16 mouse cellular contexts compared by ENCODE assay signal in the genomic region with DNA sequence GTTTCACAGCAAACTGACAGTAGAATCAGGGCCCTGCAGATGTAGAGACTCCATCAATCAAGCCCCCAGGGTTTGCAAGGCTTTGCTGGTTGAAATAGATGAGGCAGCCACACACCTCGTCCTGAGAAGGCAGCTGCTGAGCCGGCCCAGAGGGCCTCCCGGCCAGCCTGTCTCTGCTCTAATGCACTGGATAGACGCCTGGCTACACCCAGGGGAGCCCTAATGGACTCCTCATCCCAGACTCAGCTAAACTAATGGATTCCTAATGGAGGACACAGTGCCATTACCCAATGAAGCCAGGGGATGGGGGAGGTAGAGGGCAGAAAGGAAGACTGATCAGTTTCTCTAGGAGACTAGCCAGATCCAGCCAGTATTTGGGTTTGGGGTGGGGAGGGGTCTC. TPM values are rescaled to one million over a fixed set of nuclear protein-coding genes. Genes with fewer than 3 reads are reported as not detected.
A peak's percentile ranks its signal among the peaks of the same experiment; 100 is the strongest.
DNase-seq lines count a peak whose midpoint lies in the region; ATAC-seq and TF ChIP-seq lines count a peak whose summit lies in the region.
"Had no signal": no experiment of that assay in that cellular context is flagged by ENCODE, and none has a peak within 500 bp of the region (broad histone marks: within the 10 kb centered on the region; RNA-seq: fewer than 3 reads in every experiment).

No protein-coding gene starts in this region.

- WGBS in midbrain, embryonic 11.5 days: 44% methylated on average over 4 of the region's 4 CpGs
- WGBS in midbrain, embryonic 16.5 days: 36% methylated on average over 4 of the region's 4 CpGs
- WGBS in hindbrain, postnatal 0 days: 18% methylated on average over 4 of the region's 4 CpGs
- 18% methylated on average over 4 of the region's 4 CpGs for WGBS in heart, embryonic 11.5 days (ENCODE audit: insufficient replicate concordance)

- H3K4me3 ChIP-seq in midbrain, embryonic 11.5 days (ENCODE audit: low read depth, low read length): no peak overlapping the region
- H3K4me3 ChIP-seq in midbrain, embryonic 16.5 days (ENCODE audit: low read depth, low read length): no peak overlapping the region
- no peak overlapping the region for H3K4me3 ChIP-seq in gastrocnemius, adult 2 months
- H3K4me3 ChIP-seq in hindbrain, postnatal 0 days (ENCODE audit: low read length): no peak overlapping the region
- no peak overlapping the region for H3K4me3 ChIP-seq in heart, embryonic 11.5 days (ENCODE audit: low read depth, low read length)
- H3K4me3 ChIP-seq: liver, embryonic 13.5 days had no signal

- intact Hi-C loops in gastrocnemius, adult 2 months (cut with DNase I): no loop called here

- no peak overlapping the region for H3K4me2 ChIP-seq in midbrain, embryonic 11.5 days
- no peak overlapping the region for H3K4me2 ChIP-seq in midbrain, embryonic 16.5 days (ENCODE audit: low read length)
- no peak overlapping the region for H3K4me2 ChIP-seq in hindbrain, postnatal 0 days (ENCODE audit: low read depth, low read length)
- no peak overlapping the region for H3K4me2 ChIP-seq in heart, embryonic 11.5 days
- H3K4me2 ChIP-seq: liver, embryonic 13.5 days had no signal

- no peaks in the 10 kb centered on the region for H3K9me3 ChIP-seq in midbrain, embryonic 11.5 days (ENCODE audit: control insufficient read depth, low read length)
- H3K9me3 ChIP-seq in midbrain, embryonic 16.5 days (replicated peaks; ENCODE audit: control insufficient read depth, low read length, poor library complexity, severe bottlenecking): no peaks in the 10 kb centered on the region
- no peaks in the 10 kb centered on the region for H3K9me3 ChIP-seq in hindbrain, postnatal 0 days (ENCODE audit: low read length)
- H3K9me3 ChIP-seq in heart, embryonic 11.5 days (replicated peaks; ENCODE audit: control insufficient read depth, low read length): no peaks in the 10 kb centered on the region
- H3K9me3 ChIP-seq: liver, embryonic 13.5 days had no signal

- H3K36me3 ChIP-seq in midbrain, embryonic 11.5 days (ENCODE audit: control insufficient read depth, insufficient read depth, low read length): no peaks in the 10 kb centered on the region
- H3K36me3 ChIP-seq in midbrain, embryonic 16.5 days (ENCODE audit: control insufficient read depth, insufficient read depth, low read length): no peaks in the 10 kb centered on the region
- H3K36me3 ChIP-seq in hindbrain, postnatal 0 days (ENCODE audit: insufficient read depth, low read length): no peaks in the 10 kb centered on the region
- H3K36me3 ChIP-seq in heart, embryonic 11.5 days (ENCODE audit: control insufficient read depth, insufficient read depth, low read length): no peaks in the 10 kb centered on the region
- H3K36me3 ChIP-seq: liver, embryonic 13.5 days had no signal

- H3K27ac ChIP-seq in midbrain, embryonic 11.5 days (ENCODE audit: low read depth, low read length): no peak overlapping the region
- H3K27ac ChIP-seq in midbrain, embryonic 16.5 days (ENCODE audit: low read length): no peak overlapping the region
- H3K27ac ChIP-seq in gastrocnemius, adult 2 months: no peak overlapping the region
- H3K27ac ChIP-seq in hindbrain, postnatal 0 days: no peak overlapping the region
- H3K27ac ChIP-seq in heart, embryonic 11.5 days (ENCODE audit: low read depth, low read length): no peak overlapping the region
- H3K27ac ChIP-seq: liver, embryonic 13.5 days had no signal

- no peaks in the 10 kb centered on the region for H3K27me3 ChIP-seq in midbrain, embryonic 11.5 days (ENCODE audit: control insufficient read depth, insufficient read depth, low read length)
- H3K27me3 ChIP-seq in midbrain, embryonic 16.5 days (ENCODE audit: control insufficient read depth, insufficient read depth, low read depth, low read length): no peaks in the 10 kb centered on the region
- no peaks in the 10 kb centered on the region for H3K27me3 ChIP-seq in hindbrain, postnatal 0 days (ENCODE audit: insufficient read depth, low read length)
- H3K27me3 ChIP-seq in heart, embryonic 11.5 days (ENCODE audit: control insufficient read depth, insufficient read depth, low read length): no peaks in the 10 kb centered on the region
- H3K27me3 ChIP-seq: liver, embryonic 13.5 days had no signal

- no peak for TF ChIP-seq CTCF in gastrocnemius, adult 2 months (IDR thresholded peaks at IDR 0.05)
- no peak for TF ChIP-seq CTCF in hindbrain, postnatal 0 days (IDR thresholded peaks at IDR 0.05; ENCODE audit: low read depth)

- no peak overlapping the region for H3K9ac ChIP-seq in midbrain, embryonic 11.5 days (ENCODE audit: low read length)
- H3K9ac ChIP-seq in midbrain, embryonic 16.5 days (ENCODE audit: low read depth, low read length): no peak overlapping the region
- no peak overlapping the region for H3K9ac ChIP-seq in hindbrain, postnatal 0 days (replicated peaks; ENCODE audit: low read length)
- H3K9ac ChIP-seq in heart, embryonic 11.5 days (ENCODE audit: low read depth, low read length): no peak overlapping the region
- H3K9ac ChIP-seq: liver, embryonic 13.5 days had no signal

- ATAC-seq in midbrain, embryonic 11.5 days (ENCODE audit: low FRiP score): 0 out of 2 replicates have a peak, but pooled peaks have one; percentile 24
- ATAC-seq in midbrain, embryonic 16.5 days: no peak
- ATAC-seq in hindbrain, postnatal 0 days: peak; percentile 43; the same call in 1 of the 2 replicates
- ATAC-seq in heart, embryonic 11.5 days (replicated peaks; ENCODE audit: insufficient number of reproducible peaks, low FRiP score, low TSS enrichment): no peak
- ATAC-seq: CD4-positive, CD25-positive, alpha-beta regulatory T cell, adult 4 months; Patski had no signal

- H3K4me1 ChIP-seq in midbrain, embryonic 11.5 days (ENCODE audit: control insufficient read depth, insufficient read depth, low read length): no peaks in the 10 kb centered on the region
- no peaks in the 10 kb centered on the region for H3K4me1 ChIP-seq in midbrain, embryonic 16.5 days (ENCODE audit: control insufficient read depth, insufficient read depth, low read length)
- H3K4me1 ChIP-seq in hindbrain, postnatal 0 days (ENCODE audit: insufficient read depth, low read length): no peaks in the 10 kb centered on the region
- no peaks in the 10 kb centered on the region for H3K4me1 ChIP-seq in heart, embryonic 11.5 days (ENCODE audit: control insufficient read depth, insufficient read depth, low read length)
- H3K4me1 ChIP-seq: liver, embryonic 13.5 days had no signal

- no peak for DNase-seq in midbrain, embryonic 11.5 days (ENCODE audit: low spot score, missing footprints)
- DNase-seq in gastrocnemius, adult 2 months: peak; percentile 54
- DNase-seq in hindbrain, postnatal 0 days (ENCODE audit: low spot score): peak; percentile 41
- DNase-seq in retina, postnatal 1 day: peak; percentile 58
- no peak for DNase-seq in adrenal gland, postnatal 10 days
- DNase-seq in spleen, adult 12 weeks (ENCODE audit: low spot score): no peak
- DNase-seq: adrenal gland, postnatal 14 days; cerebellum, adult 18-20 months; layer of hippocampus, postnatal 36 days; liver, embryonic 13.5 days had no signal

RNA-seq across cellular contexts. Expression of gene Ccl26, which starts 6.3 kb away (rescaled TPM):
- polyA plus RNA-seq in midbrain, embryonic 11.5 days (2014; fragmentation: Nextera tagmentation; extraction: Ambion mirVana): not detected in 2 replicates
- polyA plus RNA-seq in midbrain, embryonic 16.5 days (2015; fragmentation: Nextera tagmentation; extraction: Ambion mirVana): not detected in 2 replicates
- total RNA-seq in gastrocnemius, adult 2 months (2021): not detected
- not detected in 2 replicates for total RNA-seq in hindbrain, postnatal 0 days (2014; rRNA removed)
- polyA plus RNA-seq in hindbrain, postnatal 0 days (2015; fragmentation: Nextera tagmentation; extraction: Ambion mirVana): not detected in 2 replicates
- polyA plus RNA-seq in heart, embryonic 11.5 days (2014; fragmentation: Nextera tagmentation; extraction: Ambion mirVana): not detected in 2 replicates
- total RNA-seq in adrenal gland, postnatal 10 days (2021): not detected
- total RNA-seq: adrenal gland, postnatal 14 days; heart, postnatal 25 days; layer of hippocampus, postnatal 36 days had no signal
- polyA plus RNA-seq: CD4-positive, CD25-positive, alpha-beta regulatory T cell, adult 4 months; kidney, embryonic 14.5 days; liver, embryonic 13.5 days; Patski had no signal

RNA-seq across cellular contexts. Expression of gene Hip1, which starts 12.1 kb away (rescaled TPM):
- 44.4 and 49.4 TPM in 2 replicates for polyA plus RNA-seq in midbrain, embryonic 11.5 days (2014; fragmentation: Nextera tagmentation; extraction: Ambion mirVana)
- 39.4 and 39.7 TPM in 2 replicates for polyA plus RNA-seq in midbrain, embryonic 16.5 days (2015; fragmentation: Nextera tagmentation; extraction: Ambion mirVana)
- 10 to 100 TPM; 19.6 to 22.9 TPM for total RNA-seq in gastrocnemius, adult 2 months (2021)
- 103 and 110 TPM in 2 replicates for total RNA-seq in hindbrain, postnatal 0 days (2014; rRNA removed)
- polyA plus RNA-seq in hindbrain, postnatal 0 days (2015; fragmentation: Nextera tagmentation; extraction: Ambion mirVana): 26.9 and 28.3 TPM in 2 replicates
- polyA plus RNA-seq in heart, embryonic 11.5 days (2014; fragmentation: Nextera tagmentation; extraction: Ambion mirVana): 33.2 and 37.6 TPM in 2 replicates
- 10 to 100 TPM; 33.7 to 39.3 TPM for total RNA-seq in adrenal gland, postnatal 10 days (2021)

RNA-seq across cellular contexts. Expression of gene Ccl24, which starts 15.8 kb away (rescaled TPM):
- 3.3 and 3.5 TPM in 2 replicates for polyA plus RNA-seq in midbrain, embryonic 11.5 days (2014; fragmentation: Nextera tagmentation; extraction: Ambion mirVana)
- polyA plus RNA-seq in midbrain, embryonic 16.5 days (2015; fragmentation: Nextera tagmentation; extraction: Ambion mirVana): 1.2 and 2.3 TPM in 2 replicates
- total RNA-seq in gastrocnemius, adult 2 months (2021): 1 to 10 TPM in 1 of 2 experiments, under 1 TPM in 1; 0.66 to 1.3 TPM
- 0.26 TPM in 1 of 2 replicates, not detected in the other for total RNA-seq in hindbrain, postnatal 0 days (2014; rRNA removed)
- 1.9 and 2.5 TPM in 2 replicates for polyA plus RNA-seq in hindbrain, postnatal 0 days (2015; fragmentation: Nextera tagmentation; extraction: Ambion mirVana)
- polyA plus RNA-seq in heart, embryonic 11.5 days (2014; fragmentation: Nextera tagmentation; extraction: Ambion mirVana): 0.93 TPM in 1 of 2 replicates, not detected in the other
- 1 to 10 TPM; 3.6 to 4.0 TPM for total RNA-seq in adrenal gland, postnatal 10 days (2021)
- total RNA-seq: layer of hippocampus, postnatal 36 days had no signal
- polyA plus RNA-seq: CD4-positive, CD25-positive, alpha-beta regulatory T cell, adult 4 months; Patski had no signal

Comparison
In these comparisons a context has a peak if more than half of its experiments do, and no peak if none do; other contexts are left out.
1. ATAC-seq: peak in midbrain, embryonic 11.5 days (single experiment) and hindbrain, postnatal 0 days (single experiment); none in midbrain, embryonic 16.5 days (single experiment) and heart, embryonic 11.5 days (single experiment).
2. DNase-seq: peak in gastrocnemius, adult 2 months (single experiment), hindbrain, postnatal 0 days (single experiment) and retina, postnatal 1 day (single experiment); none in midbrain, embryonic 11.5 days (single experiment), adrenal gland, postnatal 10 days (single experiment) and spleen, adult 12 weeks (single experiment).